15 mouse cellular contexts compared by ENCODE assay signal in the genomic region with DNA sequence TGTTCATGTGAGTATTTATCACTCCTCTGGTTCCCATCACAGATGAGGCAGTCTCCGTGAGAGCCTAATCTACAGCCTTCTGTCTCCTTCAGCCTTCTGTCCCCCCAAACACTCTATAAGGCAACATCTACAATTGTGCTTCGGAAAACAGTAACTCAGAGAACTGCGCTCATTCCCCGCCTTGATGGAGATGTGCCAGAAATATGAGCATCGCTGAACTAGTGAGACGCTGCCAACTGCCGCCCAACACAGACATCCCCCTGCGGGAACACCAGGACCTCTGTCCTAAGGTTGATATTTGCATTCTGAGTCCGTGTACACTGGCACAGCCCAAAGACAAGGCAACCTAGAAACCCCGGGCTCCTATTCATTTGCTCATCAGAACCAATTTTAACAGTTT.
A peak's percentile ranks its signal among the peaks of the same experiment; 100 is the strongest.
DNase-seq lines count a peak whose midpoint lies in the region; ATAC-seq lines count a peak whose summit lies in the region.
"Had no signal": no experiment of that assay in that cellular context is flagged by ENCODE, and none has a peak within 500 bp of the region (broad histone marks: within the 10 kb centered on the region; RNA-seq: fewer than 3 reads in every experiment).

No protein-coding gene starts in this region.

- H3K9me3 ChIP-seq in forebrain, embryonic 14.5 days (replicated peaks; ENCODE audit: control insufficient read depth, low read length): no peaks in the 10 kb centered on the region
- no peaks in the 10 kb centered on the region for H3K9me3 ChIP-seq in forebrain, embryonic 10.5 days
- no peaks in the 10 kb centered on the region for H3K9me3 ChIP-seq in midbrain, embryonic 10.5 days (replicated peaks)
- H3K9me3 ChIP-seq in midbrain, embryonic 16.5 days (replicated peaks; ENCODE audit: control insufficient read depth, low read length, poor library complexity, severe bottlenecking): no peaks in the 10 kb centered on the region
- H3K9me3 ChIP-seq: embryonic facial prominence, embryonic 13.5 days; neural tube, embryonic 13.5 days had no signal

- no peaks in the 10 kb centered on the region for H3K27me3 ChIP-seq in forebrain, embryonic 14.5 days (replicated peaks; ENCODE audit: control insufficient read depth, insufficient read depth, low read length)
- H3K27me3 ChIP-seq in forebrain, embryonic 10.5 days (ENCODE audit: poor library complexity, severe bottlenecking): no peaks in the 10 kb centered on the region
- no peaks in the 10 kb centered on the region for H3K27me3 ChIP-seq in midbrain, embryonic 10.5 days (ENCODE audit: low read depth, poor library complexity, severe bottlenecking)
- H3K27me3 ChIP-seq in midbrain, embryonic 16.5 days (ENCODE audit: control insufficient read depth, insufficient read depth, low read depth, low read length): no peaks in the 10 kb centered on the region
- H3K27me3 ChIP-seq: embryonic facial prominence, embryonic 13.5 days; neural tube, embryonic 13.5 days had no signal

- no peaks in the 10 kb centered on the region for H3K36me3 ChIP-seq in forebrain, embryonic 14.5 days (ENCODE audit: control insufficient read depth, insufficient read depth, low read length)
- H3K36me3 ChIP-seq in forebrain, embryonic 10.5 days (replicated peaks): no peaks in the 10 kb centered on the region
- H3K36me3 ChIP-seq in midbrain, embryonic 10.5 days: no peaks in the 10 kb centered on the region
- no peaks in the 10 kb centered on the region for H3K36me3 ChIP-seq in midbrain, embryonic 16.5 days (ENCODE audit: control insufficient read depth, insufficient read depth, low read length)
- H3K36me3 ChIP-seq: embryonic facial prominence, embryonic 13.5 days; G1E; neural tube, embryonic 13.5 days had no signal

- ATAC-seq in forebrain, embryonic 14.5 days: no peak
- no peak for ATAC-seq in midbrain, embryonic 16.5 days

- no peak overlapping the region for H3K27ac ChIP-seq in forebrain, embryonic 14.5 days (ENCODE audit: low read depth, low read length)
- no peak overlapping the region for H3K27ac ChIP-seq in forebrain, embryonic 10.5 days
- 0 out of 2 replicates have a peak overlapping the region, but pooled peaks have one; percentile 9 for H3K27ac ChIP-seq in midbrain, embryonic 10.5 days (replicated peaks)
- no peak overlapping the region for H3K27ac ChIP-seq in midbrain, embryonic 16.5 days (ENCODE audit: low read length)
- H3K27ac ChIP-seq: embryonic facial prominence, embryonic 13.5 days; macrophage; neural tube, embryonic 13.5 days had no signal

- 71% methylated on average over 10 of the region's 10 CpGs for WGBS in forebrain, embryonic 14.5 days
- 93% methylated on average over 10 of the region's 10 CpGs for WGBS in forebrain, embryonic 10.5 days
- WGBS in midbrain, embryonic 10.5 days: 92% methylated on average over 10 of the region's 10 CpGs
- 68% methylated on average over 10 of the region's 10 CpGs for WGBS in midbrain, embryonic 16.5 days

- peaks cover 9% of the 10 kb centered on the region; the same call in 1 of the 2 replicates for H3K4me1 ChIP-seq in forebrain, embryonic 14.5 days (ENCODE audit: control insufficient read depth, insufficient read depth, low read length)
- no peaks in the 10 kb centered on the region for H3K4me1 ChIP-seq in forebrain, embryonic 10.5 days
- 0 out of 2 replicates have a peak, but pooled peaks cover 4% of the 10 kb centered on the region for H3K4me1 ChIP-seq in midbrain, embryonic 10.5 days
- H3K4me1 ChIP-seq in midbrain, embryonic 16.5 days (ENCODE audit: control insufficient read depth, insufficient read depth, low read length): no peaks in the 10 kb centered on the region
- H3K4me1 ChIP-seq: embryonic facial prominence, embryonic 13.5 days had no signal

- no peak overlapping the region for H3K4me3 ChIP-seq in forebrain, embryonic 14.5 days (ENCODE audit: low read depth, low read length)
- H3K4me3 ChIP-seq in forebrain, embryonic 10.5 days: no peak overlapping the region
- H3K4me3 ChIP-seq in midbrain, embryonic 10.5 days: no peak overlapping the region
- H3K4me3 ChIP-seq in midbrain, embryonic 16.5 days (ENCODE audit: low read depth, low read length): no peak overlapping the region
- H3K4me3 ChIP-seq: embryonic facial prominence, embryonic 13.5 days; neural tube, embryonic 13.5 days had no signal

- DNase-seq in forebrain, embryonic 14.5 days (ENCODE audit: low spot score): peak; percentile 59
- no peak for DNase-seq in forebrain, embryonic 10.5 days (ENCODE audit: extremely low spot score, low spot score)
- DNase-seq in layer of hippocampus, adult 9-11 months: peak; percentile 22
- no peak for DNase-seq in layer of hippocampus, adult 9-10 months (ENCODE audit: low spot score)
- no peak for DNase-seq in midbrain, embryonic 10.5 days (ENCODE audit: low spot score)
- peak; percentile 32 to 34 for DNase-seq in layer of hippocampus, postnatal 36 days
- DNase-seq: kidney, adult 8-10 months; kidney, postnatal 36 days; right cerebral cortex, postnatal 4 days; thymus, postnatal 4 days had no signal

- no peak overlapping the region for H3K4me2 ChIP-seq in forebrain, embryonic 14.5 days (ENCODE audit: low read length)
- H3K4me2 ChIP-seq in midbrain, embryonic 16.5 days (ENCODE audit: low read length): no peak overlapping the region
- H3K4me2 ChIP-seq: embryonic facial prominence, embryonic 13.5 days; neural tube, embryonic 13.5 days had no signal

- no peak overlapping the region for H3K9ac ChIP-seq in forebrain, embryonic 14.5 days (ENCODE audit: low read length)
- no peak overlapping the region for H3K9ac ChIP-seq in midbrain, embryonic 16.5 days (ENCODE audit: low read depth, low read length)
- H3K9ac ChIP-seq: embryonic facial prominence, embryonic 13.5 days; neural tube, embryonic 13.5 days had no signal

Comparison
In these comparisons a context has a peak if more than half of its experiments do, and no peak if none do; other contexts are left out.
1. DNase-seq: peak in forebrain, embryonic 14.5 days (single experiment), layer of hippocampus, adult 9-11 months (single experiment) and layer of hippocampus, postnatal 36 days (2 of 2); none in forebrain, embryonic 10.5 days (single experiment), layer of hippocampus, adult 9-10 months (single experiment) and midbrain, embryonic 10.5 days (single experiment).